Mouse (Mus musculus) cerebellum, postnatal 25 days (tissue): ENCODE measurements around the gene Igdcc3.

Experiments
- DNase-seq, 2 experiments: peaks; one replicate each; pipeline ENCODE4 v3.0.0; 2021; ENCODE audit warnings: mixed read lengths in 2 of 2

The Igdcc3 gene

GRCm38 (mm10) chr9:65177912-65178311 is 36.9 kb downstream of the Igdcc3 start:
- no peak for DNase-seq

- peak; percentile 45 to 52 for DNase-seq
Observed at GRCm38 (mm10) chr9:65178336-65179213, 37.6 kb downstream of the Igdcc3 start.

DNA sequence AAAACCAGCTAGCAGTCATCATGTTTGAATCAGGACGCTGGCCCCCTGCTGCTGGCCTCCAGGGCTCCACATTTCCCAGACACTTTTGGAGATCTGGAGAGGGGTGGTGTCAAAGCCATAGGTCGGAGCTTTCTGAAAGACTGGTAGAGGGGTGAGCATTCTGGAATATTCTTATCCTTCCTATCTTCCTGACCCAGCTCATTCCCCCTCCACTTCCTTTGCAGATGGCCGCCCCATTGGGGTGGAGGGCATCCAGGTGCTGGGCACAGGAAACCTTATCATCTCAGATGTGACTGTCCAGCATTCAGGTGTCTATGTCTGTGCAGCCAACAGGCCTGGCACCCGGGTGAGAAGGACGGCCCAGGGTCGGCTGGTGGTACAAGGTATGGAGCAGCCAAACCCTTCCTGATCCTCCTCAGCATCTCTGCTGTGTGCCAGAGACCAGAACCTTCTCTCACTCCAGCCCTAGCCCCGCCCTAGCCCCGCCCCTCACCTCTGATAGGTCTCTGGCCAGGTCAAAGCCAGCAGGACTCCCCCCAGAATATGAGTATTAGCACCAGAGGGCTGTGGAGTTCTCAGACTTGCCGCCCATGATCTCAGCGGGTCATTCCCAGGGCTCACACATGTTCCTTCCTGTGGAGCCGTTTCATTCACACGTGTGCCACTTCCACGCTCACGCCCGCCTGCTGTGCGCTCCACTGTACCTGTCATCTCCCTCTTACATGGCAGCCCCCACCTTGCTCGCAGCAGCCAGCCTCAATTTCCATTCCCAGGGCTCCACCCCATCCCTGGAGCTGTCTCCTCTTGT is 39.0 kb downstream of the Igdcc3 start:
- DNase-seq: no peak

- peak; percentile 85 to 89 for DNase-seq
Observed at GRCm38 (mm10) chr9:65188599-65188998, 47.6 kb downstream of the Igdcc3 start.

DNA sequence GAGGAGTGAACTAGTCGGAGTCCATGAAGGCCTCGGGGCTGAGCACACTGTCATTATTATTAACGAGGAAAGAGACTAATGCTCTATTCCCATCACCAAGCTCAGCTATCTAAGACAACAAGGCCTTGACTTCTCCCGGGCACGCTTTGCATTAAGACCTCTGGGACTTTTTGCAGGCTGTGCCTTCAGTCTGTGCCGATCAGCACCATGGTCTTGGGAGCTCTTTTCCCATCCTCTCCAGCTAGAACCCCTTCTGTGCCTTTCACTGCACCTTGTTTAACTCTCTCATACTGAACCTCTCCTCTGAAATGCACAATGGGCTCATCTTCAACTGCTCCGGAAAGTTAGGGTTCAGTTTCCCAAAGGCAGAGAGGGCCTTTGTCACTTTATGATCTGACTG is 49.3 kb downstream of the Igdcc3 start:
- no peak for DNase-seq

- no peak for DNase-seq
Observed at GRCm38 (mm10) chr9:65191389-65191754, 50.4 kb downstream of the Igdcc3 start.

GRCm38 (mm10) chr9:65191755-65192469 is 50.9 kb downstream of the Igdcc3 start:
- no peak for DNase-seq

DNA sequence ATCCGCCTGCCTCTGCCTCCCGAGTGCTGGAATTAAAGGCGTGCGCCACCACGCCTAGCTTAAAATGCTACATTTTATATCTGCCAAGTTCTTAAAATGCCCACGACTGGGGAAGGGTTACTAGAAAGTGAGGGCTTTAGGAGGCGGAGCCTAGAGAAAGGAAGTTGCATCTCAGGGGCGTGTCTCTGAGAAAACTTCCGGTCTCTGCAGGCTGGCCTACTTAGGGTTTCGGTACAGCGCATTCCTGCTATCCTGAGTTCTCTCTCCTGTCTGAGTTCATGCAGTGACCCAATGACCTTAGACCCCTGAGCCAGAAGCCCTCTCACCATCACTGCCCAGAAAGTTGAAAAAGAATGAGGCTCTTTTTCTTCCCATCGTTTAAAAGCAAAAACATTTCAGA is 52.2 kb downstream of the Igdcc3 start:
- no peak for DNase-seq

GRCm38 (mm10) chr9:65195053-65195452 is 54.1 kb downstream of the Igdcc3 start, which contains the start of gene Parp16:
Gene Parp16, plus strand, starts transcription at chr9:65195353.
- DNase-seq: no peak

- peak; percentile 45 to 61 for DNase-seq
Observed at GRCm38 (mm10) chr9:65195621-65195981, 54.6 kb downstream of the Igdcc3 start.

DNA sequence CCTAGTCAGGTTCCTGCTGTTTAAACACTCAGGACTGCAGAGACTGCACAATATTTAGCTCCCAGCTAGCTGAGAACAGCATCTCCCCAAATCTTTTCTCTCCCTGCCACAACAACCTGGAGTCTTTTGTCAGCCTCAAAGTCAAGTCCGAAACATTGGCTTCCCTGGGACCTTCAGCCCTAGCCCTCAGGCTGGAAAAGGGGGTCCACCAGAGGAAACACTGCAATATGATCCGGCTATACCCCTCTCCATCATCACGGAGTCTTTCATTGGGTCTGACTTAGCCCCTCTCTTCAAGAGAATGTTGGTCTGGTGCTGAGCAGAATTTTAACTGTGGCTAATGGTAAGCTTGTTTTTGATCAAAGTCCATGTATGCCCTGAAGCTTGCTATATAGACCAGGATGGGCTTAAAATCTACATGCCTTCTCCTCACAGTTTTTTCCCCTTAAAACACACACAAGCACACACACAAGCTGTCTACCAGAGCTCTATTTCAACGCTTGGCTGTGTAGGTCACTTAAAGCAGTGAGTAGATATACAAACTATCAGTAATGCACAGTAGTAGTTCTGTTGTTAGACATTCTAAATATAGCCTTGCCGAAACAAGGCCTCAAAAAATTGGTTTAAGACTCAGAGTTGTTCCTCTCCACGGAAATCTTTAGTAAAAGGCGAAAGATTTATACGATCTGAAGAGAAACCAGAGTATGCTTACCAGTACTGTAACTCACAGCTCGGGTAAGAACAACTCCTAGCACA is 55.2 kb downstream of the Igdcc3 start:
- no peak for DNase-seq

- peak; percentile 97 to 98 for DNase-seq
Observed at GRCm38 (mm10) chr9:65196738-65197569, 56.0 kb downstream of the Igdcc3 start.

- no peak for DNase-seq
Observed at GRCm38 (mm10) chr9:65197826-65198225, 56.8 kb downstream of the Igdcc3 start.

DNA sequence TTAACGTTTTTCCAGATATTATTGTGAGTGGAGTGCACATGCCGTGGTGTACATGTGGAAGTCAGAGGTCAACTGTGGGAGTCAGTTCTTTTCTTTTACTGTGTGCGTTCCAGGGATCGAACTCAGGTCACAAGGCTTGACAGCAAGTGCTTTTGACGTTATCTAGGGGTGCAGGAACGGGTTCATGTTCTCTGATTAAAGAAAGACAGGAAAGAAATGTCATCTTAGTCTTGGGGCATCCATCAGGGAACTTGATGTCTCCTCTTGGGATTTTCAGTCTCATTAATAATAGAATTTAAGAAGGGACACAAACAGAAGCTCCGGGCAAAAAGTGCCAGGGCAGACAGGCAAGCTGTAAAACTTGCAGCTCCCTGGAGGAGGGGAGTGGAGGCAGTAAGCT is 58.7 kb downstream of the Igdcc3 start:
- no peak for DNase-seq

DNA sequence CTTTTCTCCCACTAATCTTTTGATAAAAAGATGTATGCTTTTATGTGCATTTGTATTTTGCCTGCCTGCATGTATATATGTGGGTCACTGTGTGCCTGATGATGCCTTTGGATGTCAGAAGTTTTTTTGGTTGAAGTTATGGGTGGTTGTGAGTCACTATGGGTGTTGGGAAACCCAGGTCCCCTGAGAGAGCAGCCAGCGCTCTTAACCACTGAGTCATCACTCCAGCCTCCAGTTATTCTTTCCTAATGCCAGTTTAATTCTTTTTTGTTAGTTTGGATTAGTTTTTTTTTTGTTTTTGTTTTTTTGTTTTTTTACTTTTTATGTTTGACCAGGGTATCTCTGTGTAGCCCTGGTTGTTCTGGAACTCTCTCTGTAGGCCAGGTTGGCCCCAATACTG is 59.6 kb downstream of the Igdcc3 start:
- DNase-seq: no peak

DNA sequence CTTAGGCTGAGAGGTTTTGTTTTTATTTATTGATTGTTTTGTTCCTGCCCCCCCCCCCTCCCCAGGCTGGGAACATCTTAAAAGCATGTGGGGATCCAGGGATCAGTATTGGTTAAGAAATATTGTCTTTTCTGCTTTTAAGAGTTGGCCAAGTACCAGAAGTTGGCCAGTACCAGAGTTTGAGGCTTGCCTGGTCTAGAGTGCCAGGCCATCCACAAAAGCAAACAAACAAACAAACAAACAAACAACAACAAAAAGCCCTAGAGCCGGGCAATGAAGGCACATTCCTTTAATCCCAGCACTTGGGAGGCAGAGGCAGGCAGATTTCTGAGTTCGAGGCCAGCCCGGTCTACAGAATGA is 60.0 kb downstream of the Igdcc3 start:
- DNase-seq: no peak

- DNase-seq: peak; percentile 85 to 93
Observed at GRCm38 (mm10) chr9:65201381-65202164, 60.6 kb downstream of the Igdcc3 start.

GRCm38 (mm10) chr9:65202165-65202754 is 61.3 kb downstream of the Igdcc3 start:
- no peak for DNase-seq

DNA sequence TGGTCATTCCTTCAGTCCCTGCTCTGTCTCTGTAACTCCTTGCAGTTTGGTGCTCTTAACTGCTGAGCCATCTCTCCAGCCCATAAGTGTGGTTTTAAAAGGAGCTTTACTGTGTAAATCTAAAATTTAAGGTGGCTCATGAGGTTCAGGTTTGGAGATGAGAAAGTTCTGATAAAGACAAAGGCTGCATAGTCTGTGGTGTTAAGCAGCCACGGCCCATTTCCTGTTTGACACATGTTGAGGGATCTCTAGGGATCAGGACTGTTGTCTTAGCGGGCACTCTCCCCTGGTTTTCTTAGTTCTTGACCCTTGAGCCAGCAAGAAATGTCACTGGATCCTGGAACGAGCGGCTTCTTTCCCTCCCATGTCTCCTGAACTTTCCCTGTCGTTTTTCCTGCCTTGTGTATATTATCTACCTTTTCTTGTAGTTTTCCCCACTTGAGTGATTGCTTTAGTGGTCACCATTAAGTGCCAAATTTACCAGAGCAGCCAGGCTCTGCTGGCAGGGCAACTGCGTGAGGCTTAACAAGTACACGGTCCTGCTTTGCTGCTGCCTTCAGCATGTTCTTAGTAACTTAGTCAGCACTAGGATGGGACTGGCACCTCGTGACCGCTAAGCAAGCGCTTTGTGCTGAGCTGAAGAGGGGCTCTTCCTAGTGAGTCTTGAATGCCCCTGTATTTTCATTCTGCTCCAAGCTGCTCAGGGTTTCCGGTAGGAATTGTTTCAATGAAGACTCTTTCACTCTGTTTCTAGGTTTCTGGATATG is 64.2 kb downstream of the Igdcc3 start:
- DNase-seq: no peak
